Comparison of ENCODE assay signal across 18 mouse cellular contexts in the genomic region with DNA sequence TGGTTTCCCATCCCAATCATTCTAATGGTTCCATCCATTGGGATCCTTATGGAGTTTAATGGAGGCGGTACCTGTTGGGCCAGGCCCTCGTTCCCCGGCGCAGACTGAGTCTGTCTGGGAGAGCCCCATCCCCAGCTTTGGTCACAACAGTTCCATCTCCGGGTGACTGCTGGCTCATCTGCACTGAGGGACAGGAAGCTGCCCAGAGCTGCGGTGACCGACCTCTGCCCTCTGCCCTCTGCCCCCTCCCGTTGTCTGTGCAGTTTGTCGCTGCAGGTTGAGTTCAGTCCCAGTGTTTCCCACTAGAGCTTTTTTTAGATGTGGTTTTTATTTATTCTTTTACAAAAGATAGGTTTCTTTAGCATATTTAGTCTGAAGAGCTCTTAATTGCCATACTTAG.
"Had no signal": no experiment of that assay in that cellular context is flagged by ENCODE, and none has a peak within 500 bp of the region (broad histone marks: within the 10 kb centered on the region; RNA-seq: fewer than 3 reads in every experiment).

No protein-coding gene starts in this region.

- H3K4me2 ChIP-seq: intestine, embryonic 15.5 days; kidney, embryonic 15.5 days; limb, embryonic 13.5 days; lung, embryonic 15.5 days; midbrain, embryonic 11.5 days; neural tube, embryonic 12.5 days; neural tube, embryonic 15.5 days had no signal

- H3K36me3 ChIP-seq: intestine, embryonic 15.5 days; neural tube, embryonic 15.5 days had no signal

- H3K9ac ChIP-seq: intestine, embryonic 15.5 days; kidney, embryonic 15.5 days; limb, embryonic 13.5 days; lung, embryonic 15.5 days; neural tube, embryonic 12.5 days; neural tube, embryonic 15.5 days had no signal

- ATAC-seq: intestine, embryonic 15.5 days had no signal

- H3K4me3 ChIP-seq: intestine, embryonic 15.5 days; kidney, embryonic 15.5 days; limb, embryonic 10.5 days; limb, embryonic 13.5 days; lung, embryonic 15.5 days; megakaryocyte, embryonic 14.5 days; neural tube, embryonic 12.5 days; neural tube, embryonic 15.5 days had no signal

- H3K4me1 ChIP-seq: intestine, embryonic 15.5 days; limb, embryonic 10.5 days; lung, embryonic 15.5 days; neural tube, embryonic 15.5 days had no signal

- DNase-seq: kidney, adult 11 months; kidney, adult 8-10 months; kidney, postnatal 10 days; lung, adult 18-20 months; lung, postnatal 10 days; lung, postnatal 36 days; midbrain, embryonic 14.5 days; thymus, adult 18-20 months; thymus, postnatal 36 days had no signal

- H3K27me3 ChIP-seq: intestine, embryonic 15.5 days; kidney, embryonic 15.5 days; limb, embryonic 13.5 days; lung, embryonic 15.5 days; megakaryocyte, embryonic 14.5 days; neural tube, embryonic 12.5 days; neural tube, embryonic 15.5 days had no signal

- H3K27ac ChIP-seq: intestine, embryonic 15.5 days; kidney, embryonic 15.5 days; limb, embryonic 10.5 days; limb, embryonic 13.5 days; lung, embryonic 15.5 days; neural tube, embryonic 12.5 days; neural tube, embryonic 15.5 days had no signal

- H3K9me3 ChIP-seq: intestine, embryonic 15.5 days; kidney, embryonic 15.5 days; limb, embryonic 10.5 days; limb, embryonic 13.5 days; lung, embryonic 15.5 days; megakaryocyte, embryonic 14.5 days; neural tube, embryonic 12.5 days; neural tube, embryonic 15.5 days had no signal
